Mouse (Mus musculus) induced T-regulatory cell, adult 2 months (primary cell): ENCODE measurements around the gene Creb3l4.

Source experiments
- DNase-seq: peaks from one replicate; pipeline ENCODE4 v3.0.0-alpha.2; 2012; ENCODE audit warnings: low read depth

Gene Creb3l4

GRCm38 (mm10) chr3:90190859-90191510, 52.3 kb downstream of the Creb3l4 start:
- no peak for DNase-seq
